Comparison of ENCODE assay signal across 9 mouse cellular contexts in the genomic region with DNA sequence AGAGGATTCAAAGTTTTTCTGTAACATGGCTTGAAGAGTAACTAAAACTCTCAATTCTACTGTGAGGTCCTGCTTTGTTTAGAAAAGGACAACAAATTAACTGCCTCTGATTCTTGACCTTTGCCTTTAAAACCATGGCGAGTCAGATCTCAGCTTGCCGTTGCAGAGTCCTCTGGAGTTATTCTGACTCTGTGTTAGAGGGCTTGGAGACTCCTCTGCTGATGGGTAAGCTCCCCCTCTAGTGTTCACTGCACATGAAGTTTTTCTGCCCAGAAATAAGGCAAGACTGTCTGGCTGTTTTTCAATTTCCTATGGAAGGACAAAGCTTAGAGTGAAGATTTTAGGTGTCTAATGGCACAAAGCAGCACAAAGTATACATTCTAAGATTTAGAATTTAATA.
DNase-seq lines count a peak whose midpoint lies in the region; ATAC-seq lines count a peak whose summit lies in the region.
"Had no signal": no experiment of that assay in that cellular context is flagged by ENCODE, and none has a peak within 500 bp of the region (broad histone marks: within the 10 kb centered on the region; RNA-seq: fewer than 3 reads in every experiment).

No protein-coding gene starts in this region.

- no peak overlapping the region for H3K4me2 ChIP-seq in neural tube, embryonic 11.5 days (ENCODE audit: low read depth)
- H3K4me2 ChIP-seq in hindbrain, embryonic 14.5 days (replicated peaks): no peak overlapping the region
- H3K4me2 ChIP-seq in neural tube, embryonic 14.5 days (ENCODE audit: low read depth, low read length): no peak overlapping the region
- H3K4me2 ChIP-seq: embryonic facial prominence, embryonic 12.5 days had no signal

- no peak for ATAC-seq in neural tube, embryonic 11.5 days (ENCODE audit: insufficient read depth, low FRiP score, low TSS enrichment)
- ATAC-seq in hindbrain, embryonic 14.5 days (ENCODE audit: low FRiP score): 0 out of 2 replicates have a peak, but pooled peaks have one; percentile 65
- peak; percentile 71; the same call in 1 of the 2 replicates for ATAC-seq in neural tube, embryonic 14.5 days (ENCODE audit: low read depth)

- no peaks in the 10 kb centered on the region for H3K4me1 ChIP-seq in neural tube, embryonic 11.5 days (ENCODE audit: control insufficient read depth, insufficient read depth, low read length)
- H3K4me1 ChIP-seq in hindbrain, embryonic 14.5 days (replicated peaks; ENCODE audit: control insufficient read depth, insufficient read depth, low read length): no peaks in the 10 kb centered on the region
- no peaks in the 10 kb centered on the region for H3K4me1 ChIP-seq in neural tube, embryonic 14.5 days (ENCODE audit: control insufficient read depth, insufficient read depth, low read length)
- H3K4me1 ChIP-seq: embryonic facial prominence, embryonic 12.5 days had no signal

- H3K36me3 ChIP-seq in neural tube, embryonic 11.5 days (ENCODE audit: control insufficient read depth, insufficient read depth, low read length): no peaks in the 10 kb centered on the region
- H3K36me3 ChIP-seq in hindbrain, embryonic 14.5 days (replicated peaks; ENCODE audit: control insufficient read depth, insufficient read depth): no peaks in the 10 kb centered on the region
- H3K36me3 ChIP-seq in neural tube, embryonic 14.5 days (ENCODE audit: control insufficient read depth, insufficient read depth, low read length): no peaks in the 10 kb centered on the region
- H3K36me3 ChIP-seq: embryonic facial prominence, embryonic 12.5 days had no signal

- H3K9ac ChIP-seq in neural tube, embryonic 11.5 days (ENCODE audit: low read length): no peak overlapping the region
- no peak overlapping the region for H3K9ac ChIP-seq in hindbrain, embryonic 14.5 days
- no peak overlapping the region for H3K9ac ChIP-seq in neural tube, embryonic 14.5 days (replicated peaks; ENCODE audit: low read depth, low read length)
- H3K9ac ChIP-seq: embryonic facial prominence, embryonic 12.5 days had no signal

- DNase-seq in cerebellum, postnatal 10 days: peak; percentile 15 to 26
- DNase-seq in cerebellum, adult 11 months: no peak
- DNase-seq in neural tube, embryonic 11.5 days (ENCODE audit: low spot score): peak; percentile 22
- no peak for DNase-seq in neural tube, embryonic 10.5 days (ENCODE audit: extremely low spot score, low spot score)
- DNase-seq in hindbrain, embryonic 14.5 days (ENCODE audit: low spot score): peak; percentile 59
- DNase-seq in cerebellum, adult 18-20 months: no peak
- no peak for DNase-seq in thymus, postnatal 36 days

- H3K27me3 ChIP-seq in neural tube, embryonic 11.5 days (ENCODE audit: control insufficient read depth, insufficient read depth, low read length): no peaks in the 10 kb centered on the region
- no peaks in the 10 kb centered on the region for H3K27me3 ChIP-seq in hindbrain, embryonic 14.5 days (ENCODE audit: control insufficient read depth, insufficient read depth, low read length)
- H3K27me3 ChIP-seq in neural tube, embryonic 14.5 days (ENCODE audit: control insufficient read depth, insufficient read depth, low read length): no peaks in the 10 kb centered on the region
- H3K27me3 ChIP-seq: embryonic facial prominence, embryonic 12.5 days had no signal

- no peak overlapping the region for H3K27ac ChIP-seq in neural tube, embryonic 11.5 days (ENCODE audit: low read depth, low read length)
- H3K27ac ChIP-seq in hindbrain, embryonic 14.5 days: no peak overlapping the region
- no peak overlapping the region for H3K27ac ChIP-seq in neural tube, embryonic 14.5 days (ENCODE audit: low read depth, low read length)
- H3K27ac ChIP-seq: embryonic facial prominence, embryonic 12.5 days had no signal

- 1% methylated on average over 2 of the region's 2 CpGs for WGBS in neural tube, embryonic 11.5 days
- 1% methylated on average over 2 of the region's 2 CpGs for WGBS in hindbrain, embryonic 14.5 days
- WGBS in neural tube, embryonic 14.5 days: 2% methylated on average over 2 of the region's 2 CpGs

- no peak overlapping the region for H3K4me3 ChIP-seq in neural tube, embryonic 11.5 days (ENCODE audit: low read depth, low read length)
- no peak overlapping the region for H3K4me3 ChIP-seq in hindbrain, embryonic 14.5 days (replicated peaks; ENCODE audit: low read length)
- H3K4me3 ChIP-seq in neural tube, embryonic 14.5 days (ENCODE audit: low read depth, low read length): no peak overlapping the region
- H3K4me3 ChIP-seq: embryonic facial prominence, embryonic 12.5 days had no signal

- H3K9me3 ChIP-seq in neural tube, embryonic 11.5 days (ENCODE audit: control insufficient read depth, low read length): no peaks in the 10 kb centered on the region
- H3K9me3 ChIP-seq in hindbrain, embryonic 14.5 days (ENCODE audit: control insufficient read depth, low read length): no peaks in the 10 kb centered on the region
- H3K9me3 ChIP-seq in neural tube, embryonic 14.5 days (ENCODE audit: control insufficient read depth, low read length): no peaks in the 10 kb centered on the region
- H3K9me3 ChIP-seq: embryonic facial prominence, embryonic 12.5 days had no signal

Comparison
In these comparisons a context has a peak if more than half of its experiments do, and no peak if none do; other contexts are left out.
1. DNase-seq: peak in cerebellum, postnatal 10 days (2 of 2), neural tube, embryonic 11.5 days (single experiment) and hindbrain, embryonic 14.5 days (single experiment); none in cerebellum, adult 11 months (single experiment), neural tube, embryonic 10.5 days (single experiment), cerebellum, adult 18-20 months (0 of 2) and thymus, postnatal 36 days (0 of 2).